Mouse (Mus musculus) lung, adult 2 months (tissue): ENCODE data around the gene Fth1. TPM values are rescaled to one million over a fixed set of nuclear protein-coding genes. Genes with fewer than 3 reads are reported as not detected.
"Not testable (repeated sequence)": the region's sequence is repeated elsewhere in the genome, so short reads cannot be mapped to it uniquely, and the experiment has no call there.

Experiments used
- DNase-seq: peaks from one replicate; pipeline ENCODE4 v3.0.0; 2022
- H3K4me1 ChIP-seq: fragments of 200-500 bp; 2 replicates; pipeline ENCODE4 v1.6.1; 2011; ENCODE audit warnings: low read length; ENCODE audit not compliant: control insufficient read depth, insufficient read depth
- H3K4me3 ChIP-seq: fragments of 200-500 bp; replicated peaks from 2 replicates; pipeline ENCODE3; 2011; ENCODE audit warnings: low read depth, mild to moderate bottlenecking, control low read depth, low read length; ENCODE audit errors: extremely low read depth
- CTCF ChIP-seq: fragments of 200-500 bp; IDR thresholded peaks from 2 replicates; pipeline ENCODE4 v1.5.1; 2011; ENCODE audit warnings: mild to moderate bottlenecking, low read length, control low read depth; ENCODE audit not compliant: insufficient read depth
- POLR2A ChIP-seq: fragments of 200-500 bp; IDR thresholded peaks from 2 replicates; pipeline ENCODE4 v1.6.1; 2011; ENCODE audit warnings: low read depth, mild to moderate bottlenecking, control low read depth, low read length, borderline replicate concordance; ENCODE audit errors: extremely low read depth
- WGBS: fragments of 180-500 bp; shearing (Covaris S2); methylation state at CpG from one replicate; pipeline ENCODE4 v1.1.7; 2018; 5-methylcytosine and 5-hydroxymethylcytosine counted together
- polyA plus RNA-seq: library from polyadenylated mRNA; depleted of rRNA; stranded (reverse); fragments of >200 nt; gene quantifications from 2 replicates; pipeline ENCODE4 v1.2.3, GENCODE M21; 2012; rRNA removed

Gene Fth1
- polyA plus RNA-seq = 4,642 and 7,955 TPM in 2 replicates

DNA sequence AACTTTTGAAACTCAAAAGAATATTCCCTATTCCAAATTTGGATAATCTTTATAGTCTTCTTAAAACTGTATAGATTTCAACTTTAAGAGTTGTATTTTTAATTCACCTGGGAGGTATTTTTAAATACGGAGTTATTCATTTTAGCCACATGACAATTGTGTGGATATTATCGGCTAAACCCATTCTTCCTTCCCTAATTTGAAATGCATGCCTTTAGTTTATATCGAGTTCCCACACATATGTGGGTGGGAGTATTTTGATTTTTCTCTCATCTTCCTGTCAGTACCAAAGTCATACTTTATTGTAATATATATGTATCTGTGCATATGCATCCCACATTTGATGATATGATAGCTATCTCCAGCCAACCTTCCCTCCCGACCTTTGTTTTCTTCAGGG, at the start of gene Fth1:
TSS of gene Fth1 (plus strand) at position 341 of the 400 bp plus-strand sequence.
- Histone ChIP-seq H3K4me1 (peaks cover 19% of the 10 kb centered on the region), H3K4me3 (no peak within 1 kb of the TSS)
- WGBS = 87% methylated on average over 4 of the region's 4 CpGs
- TF ChIP-seq CTCF (no peak), POLR2A (no peak)
- DNase-seq = no peak

DNA sequence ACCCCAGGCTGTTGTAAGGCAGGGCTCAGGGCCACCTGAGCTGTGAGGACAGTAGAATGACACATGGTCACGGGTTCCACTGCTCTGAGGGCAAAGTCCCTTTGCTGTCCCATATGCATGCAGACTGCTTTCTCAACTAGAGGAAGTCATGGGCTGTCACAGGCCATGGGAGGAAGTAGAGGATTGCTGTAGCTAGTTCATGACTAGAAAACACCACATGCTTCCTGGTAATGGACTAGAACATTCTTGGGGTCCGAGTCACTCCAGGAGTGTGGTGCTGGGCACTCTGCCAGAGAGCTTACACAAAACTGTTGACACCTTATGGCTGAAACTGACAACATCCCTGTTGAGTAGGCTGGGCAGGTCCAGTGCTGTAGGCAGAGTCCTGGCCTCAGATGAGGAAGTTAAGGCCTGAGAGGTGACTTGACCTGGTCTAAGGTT, 49.2 kb upstream of the Fth1 start:
- DNase-seq, H3K4me1 ChIP-seq, H3K4me3 ChIP-seq: not testable (repeated sequence)
- 47% methylated on average over 2 of the region's 2 CpGs for WGBS

DNA sequence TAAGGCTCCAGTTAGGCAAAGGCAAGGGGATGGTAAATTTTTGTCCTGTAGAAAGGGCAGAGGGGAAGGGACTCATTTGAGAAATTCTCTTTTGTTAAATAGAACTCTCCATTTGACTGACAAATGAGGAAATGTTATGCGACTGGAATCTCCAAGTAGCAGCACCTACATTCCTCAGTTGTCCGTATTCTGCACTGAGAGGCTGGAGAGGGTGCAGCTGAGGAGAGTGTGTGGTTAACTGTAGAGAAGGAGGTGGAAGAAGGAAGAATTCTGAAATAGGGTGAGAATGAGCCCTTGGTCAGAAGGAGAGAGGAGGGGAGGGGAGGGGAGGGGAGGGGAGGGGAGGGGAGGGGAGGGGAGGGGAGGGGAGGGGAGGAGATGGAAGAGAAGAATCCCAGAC, 46.5 kb upstream of the Fth1 start:
- Histone ChIP-seq H3K4me3 (no peak overlapping the region), H3K4me1 (0 out of 2 replicates have a peak, but pooled peaks cover 2% of the 10 kb centered on the region)
- TF ChIP-seq POLR2A (no peak), CTCF (no peak)
- no peak for DNase-seq
- WGBS = 66% methylated on average over 2 of the region's 2 CpGs

- no peak for DNase-seq
- 71% methylated on average over 5 of the region's 5 CpGs for WGBS
These were observed 43.8 kb upstream of the Fth1 start for GRCm38 (mm10) chr19:9936579-9936978.

DNA sequence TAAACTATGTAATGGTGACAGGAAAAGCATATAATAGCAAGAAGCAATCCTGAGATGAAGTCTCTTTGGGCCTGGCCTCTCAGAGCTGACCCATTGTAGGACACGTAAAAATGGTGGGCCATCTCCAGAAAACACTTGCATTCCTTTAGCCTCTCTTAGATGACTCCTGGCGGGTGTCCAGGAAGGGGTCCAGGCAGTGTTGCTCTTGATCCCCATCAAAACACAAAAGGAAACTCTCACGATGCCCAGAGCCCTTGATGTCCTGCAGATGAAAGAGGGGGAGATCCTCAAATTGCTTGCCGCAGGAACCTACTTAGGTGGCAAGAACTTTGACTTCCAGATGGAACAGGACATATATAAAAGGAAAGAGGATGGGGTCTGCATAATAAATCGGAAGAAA, 43.0 kb upstream of the Fth1 start:
- H3K4me3 ChIP-seq = no peak overlapping the region
- 72% methylated on average over 5 of the region's 5 CpGs for WGBS
- H3K4me1 ChIP-seq = peaks cover 3% of the 10 kb centered on the region; the same call in 1 of the 2 replicates
- DNase-seq = no peak
- no peak for TF ChIP-seq CTCF
- TF ChIP-seq POLR2A = no peak

More at GRCm38 (mm10) chr19:9936579-9936978, 43.8 kb upstream of the Fth1 start:
- no peak for TF ChIP-seq POLR2A
- Histone ChIP-seq H3K4me3 (no peak overlapping the region), H3K4me1 (no peaks in the 10 kb centered on the region)

DNA sequence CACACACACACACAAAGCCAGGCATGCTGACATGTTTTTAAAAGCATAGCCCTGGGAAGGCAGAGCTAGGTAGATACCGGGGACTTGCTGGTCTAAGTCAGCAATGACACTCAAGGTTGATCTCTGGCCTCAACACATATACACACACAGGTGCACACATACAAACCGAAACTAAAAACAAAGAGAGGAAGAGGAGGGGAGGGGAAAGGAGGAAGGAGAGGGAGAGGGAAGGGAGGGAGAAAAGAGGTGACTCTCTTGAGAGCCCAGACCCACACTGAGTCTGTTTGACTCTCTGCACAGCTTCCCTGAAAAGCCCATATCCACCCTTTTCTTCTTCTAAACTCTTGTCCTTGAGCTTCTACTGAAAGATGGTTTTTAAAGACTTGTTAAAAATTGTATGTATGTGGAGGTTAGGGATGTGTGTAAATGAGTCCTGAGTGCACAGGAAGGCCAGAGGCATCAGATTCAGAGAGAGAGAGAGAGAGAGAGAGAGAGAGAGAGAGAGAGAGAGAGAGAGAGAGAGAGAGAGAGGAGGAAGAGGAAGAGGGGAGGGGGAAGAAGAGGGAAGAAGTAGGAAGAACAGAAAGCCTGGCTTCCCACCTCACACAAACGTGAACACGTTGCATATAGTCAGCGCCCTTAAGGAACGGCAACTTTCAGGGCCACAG, 42.1 kb upstream of the Fth1 start:
- TF ChIP-seq CTCF = no peak
- TF ChIP-seq POLR2A = no peak
- no peak overlapping the region for H3K4me3 ChIP-seq
- no peak for DNase-seq
- 46% methylated on average over 6 of the region's 6 CpGs for WGBS
- H3K4me1 ChIP-seq = peaks cover 11% of the 10 kb centered on the region

- DNase-seq = no peak
- no peak for TF ChIP-seq POLR2A
- TF ChIP-seq CTCF = no peak
- Histone ChIP-seq H3K4me1 (peaks cover 12% of the 10 kb centered on the region), H3K4me3 (no peak overlapping the region)
- WGBS = 45% methylated on average over 13 of the region's 13 CpGs
These were observed 41.5 kb upstream of the Fth1 start for GRCm38 (mm10) chr19:9938824-9939303.

GRCm38 (mm10) chr19:9939841-9940240, 40.6 kb upstream of the Fth1 start:
- no peak overlapping the region for H3K4me3 ChIP-seq
- WGBS = 71% methylated on average over 7 of the region's 7 CpGs
- TF ChIP-seq CTCF (no peak), POLR2A (no peak)
- peaks cover 12% of the 10 kb centered on the region for H3K4me1 ChIP-seq
- no peak for DNase-seq

DNA sequence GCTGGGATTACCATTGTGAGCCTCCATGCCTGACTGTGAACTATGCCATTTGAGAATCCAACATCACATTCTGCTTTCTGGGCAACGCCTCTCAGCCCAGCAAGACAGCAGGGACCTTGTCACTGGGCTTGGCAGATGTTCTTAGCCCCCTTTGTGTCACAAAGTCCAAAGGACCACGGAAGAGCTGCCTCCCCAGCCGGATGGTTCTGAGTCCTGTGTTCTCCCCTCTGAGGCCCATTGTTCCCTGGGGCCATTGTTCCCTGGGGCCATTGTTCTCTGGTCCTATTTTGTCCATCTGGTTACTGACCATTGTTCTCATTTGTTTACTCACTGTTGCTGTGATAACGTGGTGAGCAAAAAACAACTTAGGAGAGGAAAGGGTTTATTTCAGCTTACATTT, 39.5 kb upstream of the Fth1 start:
- no peak for DNase-seq
- WGBS = 51% methylated on average over 4 of the region's 4 CpGs
- H3K4me1 ChIP-seq = peaks cover 15% of the 10 kb centered on the region

DNA sequence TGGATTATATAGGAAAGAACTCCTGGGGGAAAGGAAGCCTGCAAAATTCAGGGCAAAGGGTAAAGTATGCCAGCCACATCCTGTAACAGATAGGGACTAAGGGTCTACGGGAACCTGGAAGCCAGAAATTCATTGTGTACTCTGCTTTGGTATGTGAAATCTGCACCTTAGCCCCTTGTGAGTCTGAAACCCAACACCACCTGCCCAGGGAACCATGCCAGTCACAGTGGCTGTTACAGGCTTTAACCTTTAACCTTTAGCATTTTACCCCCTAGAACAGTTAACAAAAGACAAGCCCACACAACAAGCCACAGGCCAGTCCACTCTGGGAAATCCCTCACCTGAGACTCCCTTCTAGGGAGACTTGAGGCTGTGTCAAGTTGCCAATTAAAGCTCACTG, 38.6 kb upstream of the Fth1 start:
- Histone ChIP-seq H3K4me3 (no peak overlapping the region), H3K4me1 (peaks cover 15% of the 10 kb centered on the region)
- TF ChIP-seq POLR2A (no peak), CTCF (no peak)
- no peak for DNase-seq
- 71% methylated on average over 1 of the region's 1 CpGs for WGBS

More for the DNA sequence above, 39.5 kb upstream of the Fth1 start:
- no peak for TF ChIP-seq POLR2A
- no peak for TF ChIP-seq CTCF
- H3K4me3 ChIP-seq = no peak overlapping the region
